Mouse (Mus musculus) forebrain, embryonic 15.5 days (tissue): ENCODE results near the gene Gm45837. TPM values are rescaled to one million over a fixed set of nuclear protein-coding genes. Genes with fewer than 3 reads are reported as not detected.

ENCODE experiments used
- ATAC-seq: fragments of 200-750 bp; cut with Nextera tagmentation; replicated peaks from 2 replicates; pipeline ENCODE4 v1.8.0; 2017; ENCODE audit warnings: mild to moderate bottlenecking, moderate TSS enrichment, moderate library complexity
- H3K27ac ChIP-seq: fragments of 300-500 bp; sonication (generic); replicated peaks from 2 replicates; pipeline ENCODE4 v1.5.1; 2015; ENCODE audit warnings: mild to moderate bottlenecking, inconsistent platforms
- H3K27me3 ChIP-seq: fragments of 300-500 bp; sonication (generic); 2 replicates; pipeline ENCODE4 v1.6.1; 2015; ENCODE audit warnings: inconsistent platforms
- H3K36me3 ChIP-seq: fragments of 300-500 bp; sonication (generic); 2 replicates; pipeline ENCODE4 v1.6.1; 2015; ENCODE audit warnings: mild to moderate bottlenecking, inconsistent platforms
- H3K4me1 ChIP-seq: fragments of 300-500 bp; sonication (generic); 2 replicates; pipeline ENCODE4 v1.6.1; 2015; ENCODE audit warnings: inconsistent platforms
- H3K4me2 ChIP-seq: fragments of 300-500 bp; sonication (generic); replicated peaks from 2 replicates; pipeline ENCODE4 v1.6.1; 2015; ENCODE audit warnings: mild to moderate bottlenecking, inconsistent platforms
- H3K4me3 ChIP-seq: fragments of 300-500 bp; sonication (generic); 2 replicates; pipeline ENCODE4 v1.5.1; 2015; ENCODE audit warnings: mild to moderate bottlenecking, inconsistent platforms
- H3K9ac ChIP-seq: fragments of 300-500 bp; sonication (generic); replicated peaks from 2 replicates; pipeline ENCODE4 v1.6.1; 2015; ENCODE audit warnings: mild to moderate bottlenecking, inconsistent platforms
- H3K9me3 ChIP-seq: fragments of 300-500 bp; sonication (generic); 2 replicates; pipeline ENCODE4 v1.6.1; 2016; ENCODE audit warnings: inconsistent platforms
- WGBS: fragments of 180-500 bp; shearing (Covaris S2); methylation state at CpG from one replicate; pipeline ENCODE4 v1.1.7; 2015; ENCODE audit warnings: mixed read lengths; 5-methylcytosine and 5-hydroxymethylcytosine counted together
- polyA plus RNA-seq: library from polyadenylated mRNA; unstranded; fragments of >200 nt; fragmentation: Nextera tagmentation; extraction: Ambion mirVana; gene quantifications from 2 replicates; pipeline ENCODE4 v1.2.1, GENCODE M21; 2015

Gm45837 gene
- polyA plus RNA-seq, 1 experiment from 2014 or later: not detected

DNA sequence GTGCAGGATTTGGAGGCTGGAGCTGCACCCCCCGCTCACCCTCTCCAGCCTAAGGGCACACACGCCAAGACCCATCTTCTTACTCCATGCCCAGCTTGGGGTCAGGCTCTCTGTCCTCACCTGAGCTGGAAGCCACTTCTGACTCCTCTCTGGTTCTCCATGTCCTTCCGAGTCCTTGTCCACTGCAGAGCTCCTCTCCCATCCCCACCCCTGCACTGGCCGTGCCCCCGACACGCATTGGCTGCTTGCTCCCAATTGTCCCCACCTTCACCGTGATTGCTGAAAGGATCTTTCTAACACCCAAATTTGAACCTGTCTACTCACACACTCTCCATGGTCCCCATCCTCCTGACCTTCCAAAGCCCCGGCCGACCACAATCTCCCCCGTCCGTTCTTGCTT, 50.9 kb downstream of the Gm45837 start:
- Histone ChIP-seq H3K9ac (no peak overlapping the region), H3K4me3 (no peak overlapping the region), H3K4me1 (peaks cover 62% of the 10 kb centered on the region), H3K9me3 (no peaks in the 10 kb centered on the region), H3K36me3 (no peaks in the 10 kb centered on the region), H3K27ac (peak overlapping the region; percentile 80), H3K27me3 (no peaks in the 10 kb centered on the region), H3K4me2 (no peak overlapping the region)
- ATAC-seq: no peak
- 85% methylated on average over 11 of the region's 11 CpGs for WGBS

DNA sequence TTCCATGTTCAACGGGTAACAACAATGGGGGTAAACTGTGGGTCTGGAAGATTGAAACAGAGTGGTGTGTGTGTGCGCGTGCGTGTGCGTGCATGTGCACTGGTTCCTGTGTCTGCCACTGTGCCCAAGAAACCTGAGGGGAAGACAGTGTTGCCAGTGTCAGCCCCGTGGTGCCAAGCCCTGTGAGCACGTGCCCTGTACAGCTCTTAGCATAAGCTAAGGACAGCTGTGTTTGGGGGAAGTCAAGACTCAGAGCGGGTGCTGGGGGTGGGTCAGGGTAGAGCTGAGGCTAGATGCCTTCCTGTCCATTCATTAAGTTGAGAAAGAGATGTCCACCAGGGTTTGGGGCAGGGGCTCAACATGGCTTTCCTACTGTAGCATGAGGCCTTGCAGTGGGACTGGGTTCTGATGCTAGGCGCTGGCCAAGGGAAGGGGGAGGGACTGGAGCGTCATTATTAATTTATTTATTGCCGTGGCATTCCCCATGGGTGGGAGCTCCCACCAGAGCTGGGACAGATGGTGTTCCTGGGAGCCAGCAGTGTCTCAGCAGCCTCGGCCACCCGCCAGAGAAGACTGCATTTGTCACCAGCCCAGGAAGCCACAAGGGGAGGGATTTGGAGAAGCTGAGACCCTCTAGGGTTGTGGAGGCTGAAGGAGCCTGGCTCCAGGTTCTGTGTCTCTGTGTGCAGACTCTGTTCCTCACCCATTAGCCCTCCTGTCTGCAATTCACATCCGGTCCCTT, 51.8 kb downstream of the Gm45837 start:
- Histone ChIP-seq H3K9me3 (no peaks in the 10 kb centered on the region), H3K4me3 (no peak overlapping the region), H3K9ac (no peak overlapping the region), H3K36me3 (no peaks in the 10 kb centered on the region), H3K4me1 (peaks cover 63% of the 10 kb centered on the region), H3K27ac (peak overlapping the region; percentile 80), H3K27me3 (no peaks in the 10 kb centered on the region), H3K4me2 (no peak overlapping the region)
- peak; percentile 53 for ATAC-seq
- WGBS: 67% methylated on average over 14 of the region's 14 CpGs

DNA sequence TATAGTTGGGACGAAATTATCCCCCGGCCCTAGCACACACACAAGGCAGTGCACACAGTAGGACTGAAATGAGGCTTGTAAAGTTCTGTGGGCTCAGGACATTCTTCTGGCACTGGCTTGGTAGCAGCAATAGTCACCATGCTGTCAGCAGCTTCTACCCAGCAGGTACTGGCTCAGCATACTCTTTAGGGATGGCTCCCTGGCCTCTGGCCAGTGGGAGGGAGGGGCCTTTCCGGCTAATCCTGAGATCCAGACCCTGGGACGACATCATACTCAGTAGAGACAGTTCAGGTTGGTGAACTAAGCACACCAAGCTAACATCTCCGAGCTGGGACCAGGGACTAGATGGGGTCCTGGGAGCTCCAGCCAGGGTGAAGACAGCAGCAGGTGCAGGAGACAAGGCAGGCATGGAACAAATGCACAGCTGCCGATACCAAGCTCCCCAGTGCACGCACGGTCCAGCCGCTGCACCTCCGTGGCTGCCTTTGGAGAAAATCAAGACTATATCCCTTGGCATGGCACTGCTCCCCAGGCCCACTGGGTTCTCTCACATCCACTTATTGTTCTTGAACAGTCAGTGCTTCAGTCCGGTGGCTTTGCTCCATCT, 53.1 kb downstream of the Gm45837 start:
- Histone ChIP-seq H3K36me3 (no peaks in the 10 kb centered on the region), H3K9ac (no peak overlapping the region), H3K27ac (peak overlapping the region; percentile 80; the same call in 1 of the 2 replicates), H3K27me3 (no peaks in the 10 kb centered on the region), H3K4me2 (no peak overlapping the region), H3K4me1 (peaks cover 59% of the 10 kb centered on the region), H3K9me3 (no peaks in the 10 kb centered on the region), H3K4me3 (no peak overlapping the region)
- WGBS: 66% methylated on average over 11 of the region's 11 CpGs
- no peak for ATAC-seq

DNA sequence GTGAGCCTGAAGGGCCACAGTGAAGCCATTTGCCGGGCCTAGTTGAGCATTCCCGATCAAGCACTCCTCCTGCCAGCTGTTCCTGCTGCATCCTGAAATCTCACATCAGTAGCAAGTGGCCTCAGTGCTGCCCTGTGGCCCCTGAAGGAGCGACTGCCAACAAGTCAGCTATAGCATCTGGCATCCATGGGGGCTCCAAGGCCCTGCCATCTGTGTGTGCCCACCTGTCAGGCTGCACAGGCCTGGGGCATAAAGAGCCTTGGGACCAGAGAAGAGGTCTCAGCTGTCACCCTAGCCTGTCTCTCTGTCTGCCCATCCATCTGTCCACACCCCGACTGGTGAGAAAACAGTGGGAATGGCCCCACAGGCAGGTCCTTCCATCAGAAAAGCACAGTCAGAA, 54.2 kb downstream of the Gm45837 start:
- Histone ChIP-seq H3K9me3 (no peaks in the 10 kb centered on the region), H3K4me2 (no peak overlapping the region), H3K27me3 (no peaks in the 10 kb centered on the region), H3K9ac (no peak overlapping the region), H3K4me3 (no peak overlapping the region), H3K27ac (no peak overlapping the region; the same call in 1 of the 2 replicates), H3K4me1 (peaks cover 56% of the 10 kb centered on the region), H3K36me3 (no peaks in the 10 kb centered on the region)
- WGBS: 77% methylated on average over 4 of the region's 4 CpGs
- ATAC-seq: no peak

DNA sequence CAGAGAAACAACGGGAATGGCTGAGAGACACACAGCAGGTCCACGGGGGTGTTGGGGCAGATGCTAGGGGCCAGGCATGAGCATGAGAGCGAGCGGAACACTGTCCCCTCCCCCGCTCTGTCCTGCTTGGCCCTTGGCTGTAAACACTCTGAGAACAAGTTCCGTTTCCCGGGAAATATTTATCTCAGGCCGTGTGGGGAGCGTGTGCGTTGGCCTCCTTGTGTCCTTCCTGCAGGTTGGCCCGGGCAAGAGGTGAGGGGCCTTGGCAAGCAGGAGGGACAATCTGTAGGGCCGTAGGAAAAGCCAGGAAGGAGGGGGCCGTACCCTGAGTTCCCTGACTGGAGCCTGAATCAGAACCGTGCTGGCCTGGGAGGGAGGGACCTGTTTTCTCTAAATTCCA, 54.7 kb downstream of the Gm45837 start:
- no peak overlapping the region for H3K9ac ChIP-seq
- H3K4me2 ChIP-seq: no peak overlapping the region
- peaks cover 51% of the 10 kb centered on the region for H3K4me1 ChIP-seq
- WGBS: 58% methylated on average over 14 of the region's 14 CpGs
- H3K4me3 ChIP-seq: no peak overlapping the region
- no peaks in the 10 kb centered on the region for H3K27me3 ChIP-seq
- ATAC-seq: no peak
- no peaks in the 10 kb centered on the region for H3K36me3 ChIP-seq
- no peak overlapping the region; the same call in 1 of the 2 replicates for H3K27ac ChIP-seq
- no peaks in the 10 kb centered on the region for H3K9me3 ChIP-seq

DNA sequence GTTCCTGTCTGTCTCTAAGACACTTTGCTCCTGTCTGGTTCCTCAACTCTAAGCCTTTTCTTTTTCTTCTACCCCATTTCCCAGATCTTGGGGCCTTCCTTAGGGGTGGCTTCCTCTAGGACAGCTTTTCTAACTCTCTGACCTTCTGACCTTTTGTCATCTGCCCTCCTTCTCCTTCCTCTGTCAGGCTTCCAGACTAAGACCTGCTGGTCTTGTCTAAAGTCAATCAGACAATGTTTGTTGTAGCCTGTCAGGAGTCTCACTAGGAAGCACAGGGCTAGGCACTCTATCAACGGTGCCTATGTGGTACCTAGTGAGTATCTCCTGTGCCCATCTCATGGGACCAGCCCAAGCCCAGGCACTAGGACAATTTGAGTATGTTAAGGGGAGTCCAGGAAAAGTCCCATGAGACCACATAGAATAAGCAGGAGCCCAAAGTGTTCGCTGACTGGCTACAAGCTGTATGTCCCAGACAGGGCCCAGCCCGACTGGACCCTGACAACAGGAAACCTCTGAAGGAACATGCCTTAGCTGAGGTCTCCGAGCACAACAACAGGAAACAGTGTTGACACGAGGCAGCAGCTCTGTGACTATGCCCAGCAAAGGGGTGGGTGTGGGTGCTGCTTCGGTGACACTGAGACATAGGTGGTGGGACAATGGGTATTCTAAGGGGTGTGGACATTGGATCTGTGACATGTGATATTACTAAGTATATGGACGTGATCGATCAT, 55.3 kb downstream of the Gm45837 start:
- H3K4me3 ChIP-seq: no peak overlapping the region
- no peaks in the 10 kb centered on the region for H3K36me3 ChIP-seq
- 91% methylated on average over 8 of the region's 8 CpGs for WGBS
- no peaks in the 10 kb centered on the region for H3K27me3 ChIP-seq
- no peak overlapping the region for H3K27ac ChIP-seq
- H3K4me2 ChIP-seq: no peak overlapping the region
- no peak overlapping the region for H3K9ac ChIP-seq
- ATAC-seq: no peak
- H3K4me1 ChIP-seq: peaks cover 45% of the 10 kb centered on the region
- no peaks in the 10 kb centered on the region for H3K9me3 ChIP-seq

DNA sequence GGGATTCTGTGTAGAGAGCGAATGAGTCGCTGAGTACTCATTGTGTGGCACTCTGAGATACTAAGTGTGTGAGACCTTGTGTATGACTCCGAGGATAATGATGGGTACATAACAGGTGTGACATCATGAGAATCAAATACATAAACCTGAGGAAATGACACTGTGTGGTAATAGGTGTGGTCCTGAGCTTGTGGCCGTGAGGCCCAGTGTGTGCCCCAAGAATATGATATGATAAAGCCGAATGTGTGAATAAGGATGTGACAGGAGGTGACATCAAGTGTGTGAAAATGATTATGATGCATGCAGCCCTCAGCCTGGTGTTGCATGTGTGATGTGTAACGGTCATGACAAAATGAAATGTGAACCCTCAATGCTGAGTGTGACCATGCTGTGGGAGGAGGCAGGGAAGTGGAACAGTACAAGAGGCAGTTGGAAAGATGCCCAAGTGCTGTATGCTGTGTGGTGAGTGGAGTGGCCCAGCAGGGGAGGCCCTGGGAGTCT, 55.9 kb downstream of the Gm45837 start:
- Histone ChIP-seq H3K4me3 (no peak overlapping the region), H3K9ac (no peak overlapping the region), H3K36me3 (no peaks in the 10 kb centered on the region), H3K4me1 (peaks cover 39% of the 10 kb centered on the region), H3K27ac (no peak overlapping the region), H3K4me2 (no peak overlapping the region), H3K27me3 (no peaks in the 10 kb centered on the region), H3K9me3 (no peaks in the 10 kb centered on the region)
- WGBS: 83% methylated on average over 6 of the region's 6 CpGs
- no peak for ATAC-seq

DNA sequence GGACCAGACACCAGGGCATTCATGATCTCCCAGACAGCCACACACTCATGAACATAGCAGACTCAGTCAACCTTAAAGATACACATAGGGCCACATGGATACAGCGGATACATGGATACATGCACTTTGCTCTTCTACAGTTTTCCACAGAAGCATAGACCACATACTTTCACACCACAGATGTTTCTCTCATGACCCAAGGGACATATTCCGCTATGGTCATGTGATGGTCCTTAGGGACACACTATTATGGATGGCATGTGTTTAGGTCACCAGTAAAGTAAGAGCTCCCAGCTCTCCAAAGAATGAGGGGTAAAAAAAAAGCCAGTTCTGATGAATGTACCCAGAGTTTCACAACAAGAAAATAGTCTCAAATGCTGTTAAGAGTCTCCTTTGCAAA, 60.7 kb downstream of the Gm45837 start:
- no peak overlapping the region for H3K27ac ChIP-seq
- no peak overlapping the region for H3K4me2 ChIP-seq
- H3K4me3 ChIP-seq: no peak overlapping the region
- H3K27me3 ChIP-seq: no peaks in the 10 kb centered on the region
- 94% methylated on average over 2 of the region's 2 CpGs for WGBS
- no peaks in the 10 kb centered on the region for H3K9me3 ChIP-seq
- H3K36me3 ChIP-seq: no peaks in the 10 kb centered on the region
- peaks cover 15% of the 10 kb centered on the region for H3K4me1 ChIP-seq
- H3K9ac ChIP-seq: no peak overlapping the region
- no peak for ATAC-seq

DNA sequence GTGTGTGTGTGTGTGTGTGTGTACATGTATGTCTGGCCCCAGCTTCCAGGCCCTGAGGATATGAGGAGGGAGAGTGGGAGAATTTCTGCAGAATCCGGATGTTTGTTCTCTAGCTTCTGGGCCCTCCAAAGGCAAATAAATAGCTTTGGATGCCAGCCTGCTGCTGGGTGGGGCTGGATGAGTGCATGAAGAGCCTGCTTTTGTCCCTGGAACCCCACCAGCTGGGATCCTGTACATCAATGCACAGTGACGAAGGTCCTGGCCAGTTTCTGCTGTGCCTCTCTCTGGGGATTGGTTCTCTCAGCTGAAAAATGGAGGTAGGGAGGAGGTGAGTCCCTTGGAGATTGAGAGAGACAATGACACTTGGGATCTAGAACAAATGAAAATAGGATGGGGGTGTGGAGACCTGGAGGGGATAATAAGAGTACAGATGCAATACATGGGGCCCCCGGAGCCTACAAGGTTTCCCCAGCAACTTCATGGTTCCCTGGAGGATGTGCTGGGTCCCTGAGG, 61.3 kb downstream of the Gm45837 start:
- 58% methylated on average over 3 of the region's 3 CpGs for WGBS
- peak overlapping the region; percentile 54 for H3K27ac ChIP-seq

DNA sequence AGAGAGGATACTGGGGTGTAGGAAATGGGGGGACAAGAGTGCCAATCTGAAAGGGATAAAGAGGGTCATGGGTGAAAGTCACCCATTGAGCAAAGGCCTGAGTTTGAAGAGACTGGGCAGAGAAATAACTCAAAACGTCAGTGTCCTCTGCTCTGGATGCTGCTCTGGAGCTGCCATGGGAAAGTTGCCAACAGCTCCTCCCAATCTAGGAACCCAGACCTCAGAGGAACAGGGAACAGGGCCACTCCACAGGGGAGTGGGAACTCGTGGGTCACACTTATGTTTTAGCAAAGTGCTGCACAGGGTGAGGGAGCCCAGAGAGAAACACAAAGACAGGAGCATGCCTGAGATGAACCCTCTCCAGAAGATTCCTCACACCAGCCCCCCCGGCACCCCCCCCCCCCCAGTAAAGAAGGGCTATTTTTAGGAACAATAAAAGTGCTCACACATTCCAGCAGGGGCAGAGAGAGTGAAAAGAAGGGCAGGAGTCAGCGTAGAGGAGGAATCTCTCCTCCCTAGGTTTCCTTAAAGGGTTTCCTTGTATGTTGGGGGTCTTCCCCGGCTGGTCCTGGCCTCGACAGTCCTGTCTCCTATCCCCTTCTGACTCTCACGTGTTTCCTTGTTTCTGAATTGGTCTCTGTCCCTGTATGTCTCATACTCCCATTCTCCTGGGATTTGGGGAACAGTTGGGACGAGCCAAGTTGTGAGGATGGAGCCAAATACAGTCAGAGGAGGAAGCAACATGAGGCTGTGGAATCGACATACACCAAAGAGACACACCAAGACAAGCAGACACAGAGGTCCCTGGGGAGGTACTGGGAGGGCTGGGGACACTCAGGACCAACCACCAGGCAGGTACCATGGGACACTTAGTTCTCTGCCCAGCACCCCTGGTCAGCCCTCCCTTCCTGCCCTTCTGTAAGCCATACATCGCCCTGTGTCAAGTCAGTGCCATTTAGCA, 62.2 kb downstream of the Gm45837 start:
- peak overlapping the region; percentile 54 for H3K27ac ChIP-seq
- no peaks in the 10 kb centered on the region for H3K27me3 ChIP-seq
- H3K4me2 ChIP-seq: no peak overlapping the region
- no peaks in the 10 kb centered on the region for H3K36me3 ChIP-seq
- H3K4me3 ChIP-seq: no peak overlapping the region
- no peak overlapping the region for H3K9ac ChIP-seq
- peaks cover 13% of the 10 kb centered on the region for H3K4me1 ChIP-seq
- ATAC-seq: no peak
- no peaks in the 10 kb centered on the region for H3K9me3 ChIP-seq
- 53% methylated on average over 10 of the region's 10 CpGs for WGBS

More for the DNA sequence above, 61.3 kb downstream of the Gm45837 start:
- Histone ChIP-seq H3K4me3 (no peak overlapping the region), H3K4me1 (peaks cover 15% of the 10 kb centered on the region), H3K36me3 (no peaks in the 10 kb centered on the region), H3K4me2 (no peak overlapping the region), H3K27me3 (no peaks in the 10 kb centered on the region), H3K9ac (no peak overlapping the region), H3K9me3 (no peaks in the 10 kb centered on the region)
- ATAC-seq: no peak

DNA sequence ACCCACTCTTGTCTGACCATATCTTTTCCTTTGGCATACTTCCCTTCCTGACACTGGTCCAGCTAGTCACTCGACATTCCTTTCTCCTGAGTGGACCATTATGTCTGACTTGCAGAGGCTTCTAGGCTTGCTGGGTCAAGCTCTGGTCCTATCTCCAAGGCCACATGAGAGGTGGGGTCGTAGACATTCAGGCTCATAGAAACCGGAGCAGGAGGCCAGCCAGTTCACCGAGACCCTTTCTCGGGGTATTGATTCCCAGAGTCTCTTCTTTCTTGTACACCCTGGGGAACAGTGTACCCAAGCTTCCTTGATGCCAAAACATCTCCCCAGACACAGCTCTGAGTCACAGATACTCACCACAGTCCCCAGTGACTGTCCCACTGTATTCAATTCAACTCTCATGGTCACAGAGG, 63.7 kb downstream of the Gm45837 start:
- no peak overlapping the region for H3K4me2 ChIP-seq
- no peaks in the 10 kb centered on the region for H3K9me3 ChIP-seq
- no peak overlapping the region for H3K9ac ChIP-seq
- peaks cover 17% of the 10 kb centered on the region for H3K4me1 ChIP-seq
- no peak overlapping the region for H3K27ac ChIP-seq
- H3K27me3 ChIP-seq: no peaks in the 10 kb centered on the region
- 92% methylated on average over 5 of the region's 5 CpGs for WGBS
- H3K4me3 ChIP-seq: no peak overlapping the region
- H3K36me3 ChIP-seq: no peaks in the 10 kb centered on the region
- ATAC-seq: no peak
